Mouse (Mus musculus) intestine, embryonic 16.5 days (tissue): ENCODE measurements around the gene Pop5. TPM values are rescaled to one million over a fixed set of nuclear protein-coding genes. Genes with fewer than 3 reads are reported as not detected.

Experiments
- ATAC-seq: fragments of 200-750 bp; cut with Nextera tagmentation; 2 replicates; pipeline ENCODE4 v1.8.0; 2017; ENCODE audit warnings: moderate TSS enrichment, moderate library complexity
- H3K27ac ChIP-seq: fragments of 300-500 bp; sonication (generic); 2 replicates; pipeline ENCODE4 v1.5.1; 2014; ENCODE audit warnings: mild to moderate bottlenecking, low read length
- H3K27me3 ChIP-seq: fragments of 300-500 bp; sonication (generic); replicated peaks from 2 replicates; pipeline ENCODE4 v1.6.1; 2014; ENCODE audit warnings: low read length, control low read depth, mixed read lengths; ENCODE audit not compliant: control insufficient read depth, insufficient read depth
- H3K36me3 ChIP-seq: fragments of 300-500 bp; sonication (generic); 2 replicates; pipeline ENCODE4 v1.6.1; 2014; ENCODE audit warnings: low read length, control low read depth; ENCODE audit not compliant: control insufficient read depth, insufficient read depth
- H3K4me1 ChIP-seq: fragments of 300-500 bp; sonication (generic); 2 replicates; pipeline ENCODE4 v1.6.1; 2014; ENCODE audit warnings: low read length, control low read depth, mixed read lengths; ENCODE audit not compliant: control insufficient read depth, insufficient read depth
- H3K4me2 ChIP-seq: fragments of 300-500 bp; sonication (generic); 2 replicates; pipeline ENCODE4 v1.6.1; 2014; ENCODE audit warnings: low read depth, low read length, control low read depth
- H3K4me3 ChIP-seq: fragments of 300-500 bp; sonication (generic); 2 replicates; pipeline ENCODE4 v1.5.1; 2014; ENCODE audit warnings: mild to moderate bottlenecking, low read length
- H3K9ac ChIP-seq: fragments of 300-500 bp; sonication (generic); 2 replicates; pipeline ENCODE4 v1.6.1; 2014; ENCODE audit warnings: low read depth, low read length
- H3K9me3 ChIP-seq: fragments of 300-500 bp; sonication (generic); 2 replicates; pipeline ENCODE4 v1.6.1; 2016; ENCODE audit warnings: low read length, control low read depth; ENCODE audit not compliant: control insufficient read depth
- WGBS: fragments of 180-500 bp; shearing (Covaris S2); extraction: QIAGEN DNeasy Blood & Tissue Kit; methylation state at CpG from one replicate; pipeline ENCODE4 v1.1.7; 2014; 5-methylcytosine and 5-hydroxymethylcytosine counted together
- polyA plus RNA-seq: library from polyadenylated mRNA; unstranded; fragments of >200 nt; fragmentation: Nextera tagmentation; extraction: Ambion mirVana; gene quantifications from 2 replicates; pipeline ENCODE4 v1.2.1, GENCODE M21; 2015

The Pop5 gene
- polyA plus RNA-seq, 1 experiment from 2014 or later, result 141 TPM

DNA sequence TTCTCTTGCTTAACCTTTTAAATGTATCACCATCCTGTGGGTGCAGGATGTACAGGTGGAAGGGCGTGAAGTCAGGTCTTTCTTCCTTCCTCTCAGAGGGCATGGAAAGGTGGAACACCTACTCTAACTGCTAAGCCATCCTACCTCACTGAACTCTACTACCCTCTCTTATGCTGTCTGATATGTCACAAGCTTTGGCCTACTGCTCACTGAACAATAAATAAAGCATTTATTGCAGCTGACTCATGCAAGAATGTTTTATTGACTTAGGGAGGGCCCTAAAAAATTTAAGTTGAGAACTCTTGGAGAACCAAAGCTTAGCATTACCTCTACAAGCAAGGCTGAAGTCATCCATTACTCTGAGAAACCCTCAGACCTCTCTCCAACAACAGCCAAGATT is 34.3 kb downstream of the Pop5 start:
- no peaks in the 10 kb centered on the region; the same call in 1 of the 2 replicates for H3K36me3 ChIP-seq
- H3K9me3 ChIP-seq, result no peaks in the 10 kb centered on the region
- H3K4me3 ChIP-seq, result no peak overlapping the region; the same call in 1 of the 2 replicates
- H3K4me1 ChIP-seq, result peaks cover 40% of the 10 kb centered on the region
- H3K27ac ChIP-seq, result no peak overlapping the region
- ATAC-seq, result no peak
- no peak overlapping the region for H3K9ac ChIP-seq
- WGBS, result 75% methylated on average over 1 of the region's 1 CpGs
- H3K4me2 ChIP-seq, result peak overlapping the region; percentile 79; the same call in 1 of the 2 replicates
- no peaks in the 10 kb centered on the region for H3K27me3 ChIP-seq

DNA sequence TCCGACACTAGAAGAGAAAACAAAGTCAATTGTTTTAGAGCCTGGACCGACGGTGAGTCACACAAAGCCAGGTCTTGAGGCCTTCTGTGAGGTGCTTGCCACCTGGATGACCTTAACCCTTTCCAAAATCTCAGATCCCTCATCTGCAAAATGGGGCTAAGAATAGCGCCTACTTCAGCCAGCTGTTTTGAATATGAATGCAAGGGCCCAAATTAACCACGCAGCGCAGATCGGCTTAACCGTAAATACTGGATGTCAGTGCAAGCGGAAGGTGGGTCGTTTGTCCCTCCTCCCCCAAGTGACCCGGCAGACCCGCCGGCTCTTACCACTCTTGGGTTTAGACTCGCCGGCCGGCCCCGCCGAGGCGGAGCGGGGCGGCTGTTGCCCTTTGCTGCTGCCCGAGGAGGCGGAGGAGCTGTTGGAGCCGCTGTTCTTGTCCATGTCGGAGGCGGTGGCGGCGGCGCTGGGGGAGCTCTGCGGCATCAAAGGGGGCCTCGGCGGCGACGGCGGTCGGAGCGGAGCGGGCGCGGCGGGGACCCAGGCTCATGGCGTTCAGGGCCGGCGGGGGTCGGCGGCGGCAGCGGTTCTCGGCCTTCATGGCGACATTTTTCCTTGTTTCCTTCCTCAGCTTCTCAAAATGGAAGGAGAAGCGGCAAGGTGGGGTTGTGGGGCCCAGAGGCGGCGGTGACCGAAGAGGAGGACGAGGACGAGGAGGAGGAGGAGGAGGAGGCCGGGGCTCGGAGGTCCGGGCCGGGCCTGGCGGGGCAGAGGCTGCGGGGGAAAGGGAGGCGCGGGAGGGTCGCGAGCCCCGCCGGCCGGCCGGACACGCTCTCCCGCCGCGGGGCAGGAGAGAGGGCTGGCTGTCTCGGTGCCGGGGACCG is 36.5 kb downstream of the Pop5 start:
- Histone ChIP-seq H3K27me3 (no peaks in the 10 kb centered on the region), H3K4me3 (peak overlapping the region; percentile 99), H3K27ac (peak overlapping the region; percentile 73), H3K4me1 (peaks cover 36% of the 10 kb centered on the region), H3K9me3 (0 out of 2 replicates have a peak, but pooled peaks cover 3% of the 10 kb centered on the region), H3K9ac (peak overlapping the region; percentile 98), H3K4me2 (peak overlapping the region; percentile 79), H3K36me3 (no peaks in the 10 kb centered on the region; the same call in 1 of the 2 replicates)
- under 1% methylated on average over 64 of the region's 77 CpGs for WGBS
- peak; percentile 66 for ATAC-seq

DNA sequence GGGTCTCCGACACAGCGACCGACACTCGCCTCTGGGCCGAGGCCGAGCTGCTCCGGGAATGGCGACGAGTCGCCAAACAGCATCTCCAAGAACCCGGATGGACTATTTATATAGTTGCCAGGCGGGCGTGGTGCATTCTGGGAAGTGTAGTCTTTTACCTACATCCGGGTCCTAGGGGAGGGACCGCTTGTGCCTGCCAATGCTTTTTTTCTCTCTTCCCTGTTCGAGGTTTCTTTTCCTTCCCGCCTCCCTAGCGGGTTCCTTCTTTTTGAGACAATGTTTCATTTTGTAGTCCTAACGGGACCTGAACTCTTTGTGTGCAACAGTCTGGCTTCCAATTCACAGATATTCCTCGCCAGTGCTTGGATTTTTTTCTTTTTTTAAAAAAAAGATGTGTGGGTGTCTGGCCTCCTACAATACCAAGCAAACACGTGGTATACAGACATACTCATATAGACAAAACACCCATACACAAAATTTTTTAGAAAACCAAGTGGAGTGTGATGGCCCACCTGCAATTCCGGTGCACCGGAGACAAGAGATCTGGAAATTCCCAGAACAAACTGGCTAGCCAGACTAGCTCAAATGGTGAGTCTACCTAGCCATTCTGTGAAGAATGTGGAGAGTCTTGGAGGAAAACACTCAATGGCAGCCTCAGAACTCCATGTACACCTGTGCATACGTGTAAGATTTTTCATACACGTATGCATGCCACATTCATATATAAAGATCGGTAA is 37.3 kb downstream of the Pop5 start, which contains the start of gene Rnf10:
Gene Rnf10, minus strand, starts transcription at position 87 of the 737 bp plus-strand sequence.
- WGBS, result 12% methylated on average over 26 of the region's 26 CpGs
- ATAC-seq, result peak; percentile 83
- peaks cover 36% of the 10 kb centered on the region for H3K4me1 ChIP-seq
- H3K27ac ChIP-seq, result peak within 1 kb of the TSS; percentile 73
- H3K36me3 ChIP-seq, result no peaks in the 10 kb centered on the region; the same call in 1 of the 2 replicates
- no peaks in the 10 kb centered on the region for H3K27me3 ChIP-seq
- peak within 1 kb of the TSS; percentile 99 for H3K4me3 ChIP-seq
- H3K4me2 ChIP-seq, result peak within 1 kb of the TSS; percentile 79
- peak within 1 kb of the TSS; percentile 98 for H3K9ac ChIP-seq
- 0 out of 2 replicates have a peak, but pooled peaks cover 3% of the 10 kb centered on the region for H3K9me3 ChIP-seq

DNA sequence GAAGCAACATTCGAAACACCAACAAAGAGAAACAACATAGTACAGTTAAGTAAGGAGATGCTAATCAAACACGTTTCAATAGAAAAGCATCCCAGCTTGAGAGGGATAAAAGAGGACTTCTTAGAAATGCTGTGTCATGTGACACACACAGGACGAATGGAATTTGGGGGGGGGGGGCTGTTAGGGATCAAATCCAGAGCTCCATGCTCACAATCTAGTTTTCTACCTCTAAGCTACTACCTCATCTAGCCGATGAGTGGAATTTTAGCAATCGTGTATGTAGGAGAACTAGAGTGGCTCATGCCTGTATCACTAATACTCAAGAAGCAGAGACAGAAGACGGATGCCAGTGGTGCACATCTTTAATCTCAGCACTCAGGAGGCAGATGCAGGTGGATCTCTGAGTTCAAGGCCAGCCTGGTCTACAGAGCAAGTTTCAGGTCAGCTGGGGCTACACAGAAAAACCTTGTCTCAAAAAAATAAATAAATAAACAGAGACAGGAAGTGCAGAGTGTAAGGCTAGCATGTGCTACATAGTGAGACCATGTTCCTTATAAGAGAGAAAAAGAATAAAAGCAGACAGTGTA is 38.0 kb downstream of the Pop5 start:
- 71% methylated on average over 6 of the region's 6 CpGs for WGBS
- H3K4me2 ChIP-seq, result peak overlapping the region; percentile 52; the same call in 1 of the 2 replicates
- ATAC-seq, result no peak
- no peaks in the 10 kb centered on the region for H3K27me3 ChIP-seq
- H3K9me3 ChIP-seq, result 0 out of 2 replicates have a peak, but pooled peaks cover 3% of the 10 kb centered on the region
- no peak overlapping the region for H3K27ac ChIP-seq
- H3K36me3 ChIP-seq, result no peaks in the 10 kb centered on the region; the same call in 1 of the 2 replicates
- peak overlapping the region; percentile 54; the same call in 1 of the 2 replicates for H3K9ac ChIP-seq
- peaks cover 32% of the 10 kb centered on the region for H3K4me1 ChIP-seq
- H3K4me3 ChIP-seq, result no peak overlapping the region

DNA sequence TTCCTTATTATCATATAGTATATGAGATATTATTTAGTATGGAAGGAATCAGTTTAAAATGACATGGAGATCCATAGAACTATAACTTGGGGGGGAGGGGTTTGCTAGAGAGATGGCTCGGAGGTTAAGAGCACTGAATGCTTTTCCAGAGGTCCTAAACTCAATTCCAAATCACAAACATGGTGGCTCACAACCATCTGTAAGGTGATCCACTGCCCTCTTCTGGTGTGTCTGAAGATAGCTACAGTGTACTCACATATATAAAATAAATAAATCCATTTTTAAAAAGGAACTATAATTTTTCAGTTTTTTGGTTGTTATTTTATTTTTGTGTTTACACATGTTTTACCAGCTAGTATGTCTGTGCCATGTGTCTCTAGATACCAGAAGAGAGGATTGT is 38.7 kb downstream of the Pop5 start:
- Histone ChIP-seq H3K27me3 (no peaks in the 10 kb centered on the region), H3K36me3 (no peaks in the 10 kb centered on the region; the same call in 1 of the 2 replicates), H3K9ac (no peak overlapping the region), H3K9me3 (0 out of 2 replicates have a peak, but pooled peaks cover 3% of the 10 kb centered on the region), H3K27ac (no peak overlapping the region), H3K4me1 (peaks cover 28% of the 10 kb centered on the region), H3K4me3 (no peak overlapping the region), H3K4me2 (no peak overlapping the region)
- 78% methylated on average over 1 of the region's 1 CpGs for WGBS
- ATAC-seq, result no peak

DNA sequence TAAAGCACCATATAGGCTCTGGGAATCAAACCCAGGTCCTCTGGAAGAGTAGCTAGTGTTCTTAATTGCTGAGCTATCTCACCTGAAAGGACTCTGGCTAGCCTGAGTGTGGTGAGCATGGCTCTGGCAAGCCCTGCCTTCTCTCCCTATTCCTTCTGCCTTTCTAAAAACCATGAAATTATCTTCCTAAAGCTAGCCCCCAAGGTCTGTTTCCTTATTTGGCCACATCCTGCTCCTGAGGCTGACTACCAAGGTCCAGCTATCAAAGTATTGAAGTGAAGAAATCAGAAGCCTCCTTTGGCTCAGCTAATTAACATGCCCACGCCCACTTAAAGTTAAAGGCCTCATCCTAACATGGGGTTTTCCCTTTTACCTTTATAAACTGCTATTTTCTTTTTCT is 39.1 kb downstream of the Pop5 start:
- Histone ChIP-seq H3K4me2 (no peak overlapping the region), H3K9ac (no peak overlapping the region), H3K27me3 (no peaks in the 10 kb centered on the region), H3K9me3 (0 out of 2 replicates have a peak, but pooled peaks cover 3% of the 10 kb centered on the region), H3K36me3 (no peaks in the 10 kb centered on the region; the same call in 1 of the 2 replicates), H3K4me3 (no peak overlapping the region), H3K4me1 (peaks cover 24% of the 10 kb centered on the region), H3K27ac (no peak overlapping the region)
- no peak for ATAC-seq
- 81% methylated on average over 1 of the region's 1 CpGs for WGBS

DNA sequence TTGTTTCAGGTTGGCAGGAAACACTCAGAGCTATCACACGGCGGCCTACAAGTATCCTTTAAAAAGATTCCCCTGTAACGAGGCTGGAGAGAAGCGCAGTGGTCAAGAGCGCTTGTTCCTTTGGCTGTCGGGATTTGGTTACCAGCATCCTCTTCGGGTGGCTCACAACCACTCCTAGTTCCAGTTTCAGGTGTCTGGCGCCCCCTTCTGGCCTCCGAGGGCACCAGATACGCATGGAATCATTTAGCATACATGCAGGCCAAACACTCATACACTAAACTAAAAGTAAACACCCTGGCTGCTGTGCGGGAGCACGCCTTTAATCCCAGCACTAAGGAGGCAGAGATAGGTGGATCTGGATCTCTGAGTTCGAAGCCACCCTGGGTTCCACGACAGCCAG is 40.4 kb downstream of the Pop5 start:
- no peak overlapping the region for H3K27ac ChIP-seq
- H3K4me2 ChIP-seq, result no peak overlapping the region
- no peak overlapping the region for H3K4me3 ChIP-seq
- H3K36me3 ChIP-seq, result no peaks in the 10 kb centered on the region
- H3K9me3 ChIP-seq, result 0 out of 2 replicates have a peak, but pooled peaks cover 3% of the 10 kb centered on the region
- peaks cover 16% of the 10 kb centered on the region for H3K4me1 ChIP-seq
- no peaks in the 10 kb centered on the region for H3K27me3 ChIP-seq
- 40% methylated on average over 14 of the region's 14 CpGs for WGBS
- H3K9ac ChIP-seq, result no peak overlapping the region
- ATAC-seq, result no peak

DNA sequence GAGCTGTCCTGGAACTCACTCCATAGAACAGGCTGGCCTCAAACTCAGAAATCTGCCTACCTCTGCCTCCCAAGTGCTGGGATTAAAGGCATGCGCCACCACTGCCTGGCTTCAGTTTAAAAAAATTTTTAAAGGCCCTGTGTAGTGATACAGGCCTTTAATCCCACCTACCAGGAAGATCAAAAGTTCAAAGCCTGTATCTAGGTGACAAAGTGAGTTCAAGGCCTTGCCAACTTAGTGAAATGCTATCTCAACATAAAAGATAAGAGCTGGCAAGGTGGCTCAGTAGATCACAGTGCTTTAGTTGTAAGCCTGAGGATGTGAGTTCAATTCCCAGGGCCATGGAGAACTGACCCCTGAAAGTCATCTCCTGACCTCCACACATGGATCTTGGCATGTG is 42.4 kb downstream of the Pop5 start:
- no peaks in the 10 kb centered on the region for H3K36me3 ChIP-seq
- ATAC-seq, result no peak
- H3K4me3 ChIP-seq, result no peak overlapping the region
- 56% methylated on average over 1 of the region's 1 CpGs for WGBS
- no peaks in the 10 kb centered on the region for H3K27me3 ChIP-seq
- no peak overlapping the region for H3K27ac ChIP-seq
- H3K9me3 ChIP-seq, result 0 out of 2 replicates have a peak, but pooled peaks cover 3% of the 10 kb centered on the region
- H3K4me2 ChIP-seq, result no peak overlapping the region
- no peak overlapping the region for H3K9ac ChIP-seq
- peaks cover 13% of the 10 kb centered on the region; the same call in 1 of the 2 replicates for H3K4me1 ChIP-seq
